9 mouse cellular contexts compared by ENCODE assay signal in the genomic region with DNA sequence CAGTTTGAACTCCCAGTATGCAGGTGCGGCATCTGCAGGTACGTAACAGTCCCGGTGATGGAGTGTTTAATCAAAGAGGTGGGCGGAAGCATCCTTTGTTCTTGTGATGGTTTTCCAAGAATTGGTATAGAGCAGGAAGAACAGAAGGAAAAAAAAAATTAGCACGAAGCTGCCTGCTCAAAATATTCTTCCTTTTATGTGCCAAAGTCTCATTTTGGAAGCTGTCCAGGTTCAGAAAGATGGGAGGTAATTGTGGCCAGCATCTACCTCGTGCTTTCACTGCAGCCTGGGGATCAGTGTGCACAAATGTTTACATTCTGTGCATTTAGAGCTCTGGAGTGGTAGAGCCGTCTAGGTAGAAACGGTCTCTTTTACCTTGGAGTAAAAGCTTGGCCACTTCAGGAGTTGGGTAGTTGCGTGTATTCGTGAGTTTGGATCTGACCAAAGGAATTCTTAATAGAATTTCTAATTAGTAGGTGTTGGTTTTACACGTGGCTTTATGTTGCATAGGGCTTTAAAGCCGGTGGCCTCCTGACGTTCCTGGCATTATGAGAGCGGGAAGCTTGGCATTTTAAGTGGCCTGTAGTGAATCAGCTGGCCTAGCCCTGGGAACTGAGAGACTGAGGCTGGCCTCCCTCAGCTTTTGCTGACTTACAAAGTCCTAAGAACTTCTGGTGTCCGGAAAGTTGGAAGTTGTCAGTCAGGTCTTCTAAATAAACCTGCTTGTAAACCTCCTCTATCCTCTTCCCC. TPM values are rescaled to one million over a fixed set of nuclear protein-coding genes. Genes with fewer than 3 reads are reported as not detected.
A peak's percentile ranks its signal among the peaks of the same experiment; 100 is the strongest.
DNase-seq lines count a peak whose midpoint lies in the region; ATAC-seq and TF ChIP-seq lines count a peak whose summit lies in the region.
"Had no signal": no experiment of that assay in that cellular context is flagged by ENCODE, and none has a peak within 500 bp of the region (broad histone marks: within the 10 kb centered on the region; RNA-seq: fewer than 3 reads in every experiment).

No protein-coding gene starts in this region.

- 0 out of 2 replicates have a peak, but pooled peaks cover 16% of the 10 kb centered on the region for H3K36me3 ChIP-seq in kidney, postnatal 0 days (ENCODE audit: insufficient read depth, low read length)
- H3K36me3 ChIP-seq in kidney, adult 2 months (ENCODE audit: control insufficient read depth, insufficient read depth, low read length) = no peaks in the 10 kb centered on the region; the same call in 1 of the 2 replicates
- H3K36me3 ChIP-seq in embryonic facial prominence, embryonic 13.5 days = peaks cover 41% of the 10 kb centered on the region
- H3K36me3 ChIP-seq in intestine, embryonic 14.5 days (ENCODE audit: control insufficient read depth, insufficient read depth, low read length) = peaks cover 42% of the 10 kb centered on the region
- H3K36me3 ChIP-seq in midbrain, postnatal 0 days (ENCODE audit: insufficient read depth, low read length) = peaks cover 21% of the 10 kb centered on the region

- no peak for TF ChIP-seq POLR2A in kidney, adult 2 months (IDR thresholded peaks at IDR 0.05; ENCODE audit: low read depth, low read length)

- H3K9ac ChIP-seq in kidney, postnatal 0 days (ENCODE audit: low read depth, low read length) = 0 out of 2 replicates have a peak overlapping the region, but pooled peaks have one; percentile 75
- peak overlapping the region; percentile 93 for H3K9ac ChIP-seq in embryonic facial prominence, embryonic 13.5 days
- peak overlapping the region; percentile 20; the same call in 1 of the 2 replicates for H3K9ac ChIP-seq in intestine, embryonic 14.5 days (ENCODE audit: low read length)
- H3K9ac ChIP-seq in midbrain, postnatal 0 days (replicated peaks; ENCODE audit: low read length, poor library complexity, severe bottlenecking) = peak overlapping the region; percentile 68

- no peak for TF ChIP-seq CTCF in kidney, postnatal 0 days (IDR thresholded peaks at IDR 0.05; ENCODE audit: low read depth)
- TF ChIP-seq CTCF in kidney, adult 2 months (conservative IDR thresholded peaks at IDR 0.05; ENCODE audit: insufficient read depth, insufficient read length, low read depth, low read length) = no peak
- TF ChIP-seq CTCF in midbrain, postnatal 0 days (IDR thresholded peaks at IDR 0.05) = no peak

- peak overlapping the region; percentile 77 for H3K4me3 ChIP-seq in kidney, postnatal 0 days (replicated peaks; ENCODE audit: low read depth, low read length)
- H3K4me3 ChIP-seq in kidney, adult 2 months (ENCODE audit: insufficient read depth, low read depth, low read length) = no peak overlapping the region
- H3K4me3 ChIP-seq in embryonic facial prominence, embryonic 13.5 days = peak overlapping the region; percentile 90
- H3K4me3 ChIP-seq in intestine, embryonic 14.5 days (ENCODE audit: low read depth, low read length) = peak overlapping the region; percentile 92
- peak overlapping the region; percentile 63 for H3K4me3 ChIP-seq in midbrain, postnatal 0 days (ENCODE audit: low read depth, low read length)

- WGBS in kidney, postnatal 0 days = 35% methylated on average over 15 of the region's 15 CpGs
- 74% methylated on average over 15 of the region's 15 CpGs for whole genome bisulfite sequencing in kidney, adult 2 months
- WGBS in embryonic facial prominence, embryonic 13.5 days = 49% methylated on average over 15 of the region's 15 CpGs
- WGBS in intestine, embryonic 14.5 days = 39% methylated on average over 15 of the region's 15 CpGs
- 21% methylated on average over 15 of the region's 15 CpGs for WGBS in midbrain, postnatal 0 days

- no peak for DNase-seq in kidney, postnatal 0 days (ENCODE audit: low spot score)
- no peak for DNase-seq in kidney, adult 2 months
- no peak for DNase-seq in intestine, embryonic 14.5 days (ENCODE audit: low spot score)
- no peak for DNase-seq in midbrain, postnatal 0 days (ENCODE audit: low spot score)
- DNase-seq in urinary bladder, adult 18-20 months (ENCODE audit: low spot score in 2 of 2) = no peak
- DNase-seq in kidney, adult 11 months = no peak
- DNase-seq in right cerebral cortex, adult 2 months (ENCODE audit: low spot score in 2 of 2) = no peak

- H3K4me2 ChIP-seq in kidney, postnatal 0 days (ENCODE audit: low read length) = peak overlapping the region; percentile 75
- H3K4me2 ChIP-seq in embryonic facial prominence, embryonic 13.5 days = peak overlapping the region; percentile 91
- H3K4me2 ChIP-seq in intestine, embryonic 14.5 days (ENCODE audit: low read length) = peak overlapping the region; percentile 90
- H3K4me2 ChIP-seq in midbrain, postnatal 0 days (ENCODE audit: low read depth, low read length, poor library complexity, severe bottlenecking) = peak overlapping the region; percentile 72

- peaks cover 30% of the 10 kb centered on the region for H3K4me1 ChIP-seq in kidney, postnatal 0 days (replicated peaks; ENCODE audit: insufficient read depth, low read length)
- H3K4me1 ChIP-seq in kidney, adult 2 months (ENCODE audit: control insufficient read depth, insufficient read depth, low read length) = peaks cover 6% of the 10 kb centered on the region; the same call in 1 of the 2 replicates
- H3K4me1 ChIP-seq in embryonic facial prominence, embryonic 13.5 days = peaks cover 71% of the 10 kb centered on the region
- peaks cover 37% of the 10 kb centered on the region for H3K4me1 ChIP-seq in intestine, embryonic 14.5 days (replicated peaks; ENCODE audit: control insufficient read depth, insufficient read depth, low read length)
- H3K4me1 ChIP-seq in midbrain, postnatal 0 days (ENCODE audit: insufficient read depth, low read length) = peaks cover 27% of the 10 kb centered on the region

- H3K27me3 ChIP-seq in kidney, postnatal 0 days (ENCODE audit: insufficient read depth, low read length) = no peaks in the 10 kb centered on the region
- H3K27me3 ChIP-seq in kidney, adult 2 months (replicated peaks; ENCODE audit: control insufficient read depth, insufficient read depth, low read length) = no peaks in the 10 kb centered on the region
- no peaks in the 10 kb centered on the region for H3K27me3 ChIP-seq in embryonic facial prominence, embryonic 13.5 days
- H3K27me3 ChIP-seq in intestine, embryonic 14.5 days (replicated peaks; ENCODE audit: control insufficient read depth, insufficient read depth, low read length) = no peaks in the 10 kb centered on the region
- no peaks in the 10 kb centered on the region for H3K27me3 ChIP-seq in midbrain, postnatal 0 days (ENCODE audit: insufficient read depth, low read length)

- no peak overlapping the region for H3K27ac ChIP-seq in kidney, postnatal 0 days
- H3K27ac ChIP-seq in kidney, adult 2 months (ENCODE audit: insufficient read depth, low read depth, low read length) = no peak overlapping the region
- no peak overlapping the region for H3K27ac ChIP-seq in embryonic facial prominence, embryonic 13.5 days
- no peak overlapping the region for H3K27ac ChIP-seq in intestine, embryonic 14.5 days (ENCODE audit: low read depth)
- H3K27ac ChIP-seq in midbrain, postnatal 0 days (ENCODE audit: low read depth, low read length) = peak overlapping the region; percentile 89

- no peaks in the 10 kb centered on the region for H3K9me3 ChIP-seq in kidney, postnatal 0 days (replicated peaks; ENCODE audit: low read length)
- H3K9me3 ChIP-seq in embryonic facial prominence, embryonic 13.5 days = no peaks in the 10 kb centered on the region
- H3K9me3 ChIP-seq in intestine, embryonic 14.5 days (ENCODE audit: control insufficient read depth, low read length) = no peaks in the 10 kb centered on the region
- no peaks in the 10 kb centered on the region for H3K9me3 ChIP-seq in midbrain, postnatal 0 days (ENCODE audit: low read length)

- ATAC-seq in kidney, postnatal 0 days (replicated peaks; ENCODE audit: low FRiP score, low read depth) = no peak
- no peak for ATAC-seq in embryonic facial prominence, embryonic 13.5 days (ENCODE audit: insufficient number of reproducible peaks, insufficient read depth, low FRiP score, low TSS enrichment, low read depth)
- ATAC-seq in intestine, embryonic 14.5 days (replicated peaks; ENCODE audit: low FRiP score, low TSS enrichment, low read depth) = no peak
- ATAC-seq in midbrain, postnatal 0 days (ENCODE audit: low FRiP score) = no peak

RNA-seq across cellular contexts. Expression of a gene that starts 3.2 kb away (rescaled TPM):
- polyA plus RNA-seq in kidney, postnatal 0 days (2015; fragmentation: Nextera tagmentation; extraction: Ambion mirVana) = 8.1 and 9.2 TPM in 2 replicates
- polyA plus RNA-seq in kidney, adult 2 months (2012; rRNA removed) = 2.7 and 3.6 TPM in 2 replicates
- polyA plus RNA-seq in embryonic facial prominence, embryonic 13.5 days (2015; fragmentation: Nextera tagmentation; extraction: Ambion mirVana) = 7.0 and 9.4 TPM in 2 replicates
- 6.6 and 8.2 TPM in 2 replicates for polyA plus RNA-seq in intestine, embryonic 14.5 days (2014; fragmentation: Nextera tagmentation; extraction: Ambion mirVana)
- 326 and 348 TPM in 2 replicates for total RNA-seq in midbrain, postnatal 0 days (2014; rRNA removed)
- 54.0 and 54.2 TPM in 2 replicates for polyA plus RNA-seq in midbrain, postnatal 0 days (2015; fragmentation: Nextera tagmentation; extraction: Ambion mirVana)
- total RNA-seq: MEL had no signal

RNA-seq across cellular contexts. Expression of a gene that starts 46.0 kb away (rescaled TPM):
- polyA plus RNA-seq in kidney, postnatal 0 days (2015; fragmentation: Nextera tagmentation; extraction: Ambion mirVana) = 59.0 and 63.1 TPM in 2 replicates
- polyA plus RNA-seq in kidney, adult 2 months (2012; rRNA removed) = 149 and 205 TPM in 2 replicates
- 26.8 and 33.4 TPM in 2 replicates for polyA plus RNA-seq in embryonic facial prominence, embryonic 13.5 days (2015; fragmentation: Nextera tagmentation; extraction: Ambion mirVana)
- 52.4 and 56.7 TPM in 2 replicates for polyA plus RNA-seq in intestine, embryonic 14.5 days (2014; fragmentation: Nextera tagmentation; extraction: Ambion mirVana)
- total RNA-seq in midbrain, postnatal 0 days (2014; rRNA removed) = 55.1 and 70.5 TPM in 2 replicates
- polyA plus RNA-seq in midbrain, postnatal 0 days (2015; fragmentation: Nextera tagmentation; extraction: Ambion mirVana) = 57.7 and 59.7 TPM in 2 replicates

Comparison
In these comparisons a context has a peak if more than half of its experiments do, and no peak if none do; other contexts are left out.
1. H3K9ac ChIP-seq: peak in every context shown above with its lines; median percentile 93 in embryonic facial prominence, embryonic 13.5 days; 75 in kidney, postnatal 0 days; 68 in midbrain, postnatal 0 days; 20 in intestine, embryonic 14.5 days.